In the genomic region with DNA sequence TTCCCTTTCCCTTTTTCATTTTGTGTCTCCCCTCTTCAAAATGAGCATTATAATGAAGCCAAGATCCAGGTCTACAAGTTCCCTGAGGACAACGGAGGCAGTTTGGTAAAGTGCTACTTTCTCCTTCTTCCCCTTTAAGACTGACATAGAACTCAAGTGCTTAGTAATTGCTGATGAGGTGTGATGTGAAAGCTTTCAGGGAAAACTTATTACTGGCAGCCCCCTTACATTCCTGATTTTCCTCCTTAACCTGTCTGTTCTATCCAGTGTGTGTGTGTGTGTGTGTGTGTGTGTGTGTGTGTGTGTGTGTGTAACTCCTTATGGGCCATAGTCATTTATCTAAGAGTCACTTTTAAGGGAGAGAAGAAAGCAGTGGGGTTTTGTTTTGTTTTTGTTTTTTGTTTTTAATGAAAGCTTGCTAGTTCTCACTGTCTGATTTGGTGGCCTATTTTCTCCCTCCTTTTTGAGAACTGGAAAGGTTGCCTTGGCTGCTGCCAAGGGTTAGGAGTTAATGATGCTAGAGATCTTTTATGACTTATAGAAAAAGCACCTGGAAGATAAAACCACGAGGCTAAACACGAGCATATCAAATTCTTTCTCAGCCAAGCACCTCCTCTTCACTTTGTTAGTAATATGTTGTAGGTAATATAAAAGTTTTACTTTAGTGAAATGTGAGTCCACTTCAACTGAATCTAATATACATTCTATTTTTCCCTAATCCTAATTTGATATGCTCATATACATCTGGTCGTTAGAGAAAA, we compare ENCODE assay signal across 8 mouse cellular contexts.
DNase-seq lines count a peak whose midpoint lies in the region; ATAC-seq and TF ChIP-seq lines count a peak whose summit lies in the region.

No protein-coding gene starts in this region.

- DNase-seq in thymus, adult 2 months: no peak
- DNase-seq in thymus, postnatal 36 days: no peak
- no peak for DNase-seq in forebrain, postnatal 0 days
- no peak for DNase-seq in urinary bladder, postnatal 14 days (ENCODE audit: low spot score)
- no peak for DNase-seq in ovary, postnatal 36 days (ENCODE audit: low spot score)
- no peak for DNase-seq in layer of hippocampus, postnatal 36 days

- peaks cover 4% of the 10 kb centered on the region; the same call in 1 of the 2 replicates for H3K4me1 ChIP-seq in thymus, adult 2 months (replicated peaks; ENCODE audit: control insufficient read depth, insufficient read depth, low read length)
- no peaks in the 10 kb centered on the region; the same call in 1 of the 2 replicates for H3K4me1 ChIP-seq in forebrain, postnatal 0 days (ENCODE audit: insufficient read depth)
- peaks cover 63% of the 10 kb centered on the region for H3K4me1 ChIP-seq in liver, embryonic 15.5 days (replicated peaks)

- no peak overlapping the region for H3K9ac ChIP-seq in forebrain, postnatal 0 days
- peak overlapping the region; percentile 80 for H3K9ac ChIP-seq in liver, embryonic 15.5 days

- peak overlapping the region; percentile 51 for H3K4me2 ChIP-seq in forebrain, postnatal 0 days (ENCODE audit: low read depth)
- peak overlapping the region; percentile 68 for H3K4me2 ChIP-seq in liver, embryonic 15.5 days

- no peaks in the 10 kb centered on the region for H3K9me3 ChIP-seq in forebrain, postnatal 0 days (ENCODE audit: low read length)
- no peaks in the 10 kb centered on the region for H3K9me3 ChIP-seq in liver, embryonic 15.5 days (replicated peaks)

- 43% methylated on average over 4 of the region's 4 CpGs for WGBS in thymus, adult 2 months
- 20% methylated on average over 4 of the region's 4 CpGs for WGBS in forebrain, postnatal 0 days
- WGBS in liver, embryonic 15.5 days (ENCODE audit: insufficient replicate concordance): 9% methylated on average over 4 of the region's 4 CpGs

- H3K27ac ChIP-seq in thymus, adult 2 months (ENCODE audit: control insufficient read depth, insufficient read depth, low read length): no peak overlapping the region
- H3K27ac ChIP-seq in forebrain, postnatal 0 days (ENCODE audit: low read depth, low read length): no peak overlapping the region
- peak overlapping the region; percentile 96 for H3K27ac ChIP-seq in liver, embryonic 15.5 days (replicated peaks)

- TF ChIP-seq CTCF in thymus, adult 2 months (IDR thresholded peaks at IDR 0.05; ENCODE audit: borderline replicate concordance, control insufficient read depth, extremely low read depth, insufficient read depth, low read length, poor library complexity): no peak
- no peak for TF ChIP-seq CTCF in forebrain, postnatal 0 days (IDR thresholded peaks at IDR 0.05; ENCODE audit: low read depth)

- H3K36me3 ChIP-seq in thymus, adult 2 months (ENCODE audit: control insufficient read depth, insufficient read depth, low read length): no peaks in the 10 kb centered on the region
- H3K36me3 ChIP-seq in forebrain, postnatal 0 days (ENCODE audit: insufficient read depth): no peaks in the 10 kb centered on the region
- no peaks in the 10 kb centered on the region for H3K36me3 ChIP-seq in liver, embryonic 15.5 days (replicated peaks)

- H3K27me3 ChIP-seq in thymus, adult 2 months (ENCODE audit: control insufficient read depth, insufficient read depth, low read length): no peaks in the 10 kb centered on the region
- no peaks in the 10 kb centered on the region for H3K27me3 ChIP-seq in forebrain, postnatal 0 days (ENCODE audit: insufficient read depth, low read length)
- H3K27me3 ChIP-seq in liver, embryonic 15.5 days: no peaks in the 10 kb centered on the region

- peak overlapping the region; percentile 94; the same call in 1 of the 2 replicates for H3K4me3 ChIP-seq in thymus, adult 2 months (ENCODE audit: control insufficient read depth, insufficient read depth, low read length)
- peak overlapping the region; percentile 38 for H3K4me3 ChIP-seq in forebrain, postnatal 0 days (ENCODE audit: low read depth, low read length)
- peak overlapping the region; percentile 68 for H3K4me3 ChIP-seq in liver, embryonic 15.5 days (replicated peaks)

- no peak for ATAC-seq in forebrain, postnatal 0 days
- ATAC-seq in liver, embryonic 15.5 days (ENCODE audit: insufficient read depth): peak; percentile 49
- no peak for ATAC-seq in CD4-positive, CD25-positive, alpha-beta regulatory T cell, adult 4 months

- no peak for TF ChIP-seq POLR2A in thymus, adult 2 months (IDR thresholded peaks at IDR 0.05; ENCODE audit: control insufficient read depth, extremely low read depth, insufficient read depth, low read length, poor library complexity)

Comparison
In these comparisons a context has a peak if more than half of its experiments do, and no peak if none do; other contexts are left out.
1. H3K4me3 ChIP-seq: peak in every context shown above with its lines; median percentile 94 in thymus, adult 2 months; 68 in liver, embryonic 15.5 days; 38 in forebrain, postnatal 0 days.